Mouse (Mus musculus) MEL (cell line): ENCODE data around the gene Klhl33.

ENCODE experiments used
- EP300 ChIP-seq, 2 experiments: IDR thresholded peaks; 2 replicates each; pipeline ENCODE4 v1.6.1; 2011; ENCODE audit warnings: improper control_type of control experiment in 2 of 2, low read length in 2 of 2, low read depth in 1 of 2, mild to moderate bottlenecking in 1 of 2
- ETS1 ChIP-seq: IDR thresholded peaks from 2 replicates; pipeline ENCODE4 v1.6.1; 2012; ENCODE audit warnings: low read depth, mild to moderate bottlenecking, inconsistent platforms, low read length, improper control_type of control experiment, moderate library complexity
- HCFC1 ChIP-seq: IDR thresholded peaks from 2 replicates; pipeline ENCODE4 v1.6.1; 2012; ENCODE audit warnings: low read depth, mild to moderate bottlenecking, inconsistent platforms, low read length, improper control_type of control experiment, moderate library complexity
- MAFK ChIP-seq: IDR thresholded peaks from 2 replicates; pipeline ENCODE4 v1.6.1; 2011; ENCODE audit warnings: low read depth, mild to moderate bottlenecking, low read length, improper control_type of control experiment, borderline replicate concordance
- POLR2AphosphoS5 ChIP-seq: IDR thresholded peaks from 2 replicates; pipeline ENCODE4 v1.6.1; 2012; ENCODE audit warnings: low read depth, borderline replicate concordance, mild to moderate bottlenecking, inconsistent platforms, low read length, moderate library complexity, mixed read lengths
- ZMIZ1 ChIP-seq: IDR thresholded peaks from 2 replicates; pipeline ENCODE4 v1.6.1; 2012; ENCODE audit warnings: low read depth, mild to moderate bottlenecking, inconsistent platforms, low read length, improper control_type of control experiment, moderate library complexity

GRCm38 (mm10) chr14:50908126-50908525 is 10.8 kb upstream of the Klhl33 start:
- TF ChIP-seq EP300 (IDR thresholded peaks at IDR 0.05; ENCODE audit: low read depth in 1 of 2, low read length in 2 of 2) (no peak), ETS1 (no peak), POLR2AphosphoS5 (no peak), MAFK (no peak), ZMIZ1 (no peak), HCFC1 (no peak)
